Mouse (Mus musculus) heart, adult 2 months (tissue): ENCODE measurements at regions not wholly inside any gene's neighbourhood (a gene's known extent, or its start where the extent isn't known, plus 50 kb on each side); places are given as distances from the start of the nearest gene placed in this dataset.
"Not testable (repeated sequence)": the region's sequence is repeated elsewhere in the genome, so short reads cannot be mapped to it uniquely, and the experiment has no call there.

Experiments
- CTCF ChIP-seq: fragments of 200-600 bp; IDR thresholded peaks from 2 replicates; pipeline ENCODE4 v1.8.1; 2022; ENCODE audit warnings: antibody characterized with exemption, mild to moderate bottlenecking, moderate library complexity
- EP300 ChIP-seq: fragments of 200-500 bp; IDR thresholded peaks from 2 replicates; pipeline ENCODE4 v1.6.1; 2011; ENCODE audit warnings: low read depth, low read length, control low read depth; ENCODE audit not compliant: insufficient read depth
- POLR2A ChIP-seq: fragments of 200-500 bp; IDR thresholded peaks from 2 replicates; pipeline ENCODE4 v1.6.1; 2011; ENCODE audit warnings: mild to moderate bottlenecking, low read depth, low read length, control low read depth; ENCODE audit not compliant: insufficient read depth

DNA sequence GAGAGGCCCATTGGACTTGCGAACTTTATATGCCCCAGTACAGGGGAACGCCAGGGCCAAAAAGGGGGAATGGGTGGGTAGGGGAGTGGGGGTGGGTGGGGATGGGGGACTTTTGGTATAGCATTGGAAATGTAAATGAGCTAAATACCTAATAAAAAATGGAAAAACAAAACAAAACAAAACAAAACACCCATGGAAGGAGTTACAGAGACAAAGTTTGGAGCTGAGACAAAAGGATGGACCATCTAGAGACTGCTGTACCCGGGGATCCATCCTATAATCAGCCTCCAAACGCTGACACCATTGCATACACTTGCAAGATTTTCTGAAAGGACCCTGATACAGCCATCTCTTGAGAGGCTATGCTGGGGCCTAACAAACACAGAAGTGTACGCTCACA lies 337.1 kb downstream of the Phex start:
- TF ChIP-seq CTCF, POLR2A, EP300: not testable (repeated sequence)
